Mouse (Mus musculus) neural tube, embryonic 12.5 days (tissue): ENCODE measurements at regions not wholly inside any gene's neighbourhood (a gene's known extent, or its start where the extent isn't known, plus 50 kb on each side); places are given as distances from the start of the nearest gene placed in this dataset.
"Not testable (repeated sequence)": the region's sequence is repeated elsewhere in the genome, so short reads cannot be mapped to it uniquely, and the experiment has no call there.

Experiments used
- ATAC-seq: fragments of 200-750 bp; cut with Nextera tagmentation; 2 replicates; pipeline ENCODE4 v1.8.0; 2017; ENCODE audit warnings: low read depth, mild to moderate bottlenecking, moderate TSS enrichment, moderate library complexity; ENCODE audit not compliant: low FRiP score
- H3K27ac ChIP-seq: fragments of 300-500 bp; sonication (generic); 2 replicates; pipeline ENCODE4 v1.5.1; 2016
- H3K27me3 ChIP-seq: fragments of 300-500 bp; sonication (generic); replicated peaks from 2 replicates; pipeline ENCODE4 v1.6.1; 2016; ENCODE audit warnings: mild to moderate bottlenecking
- H3K36me3 ChIP-seq: fragments of 300-500 bp; sonication (generic); 2 replicates; pipeline ENCODE4 v1.6.1; 2016; ENCODE audit warnings: mild to moderate bottlenecking
- H3K4me1 ChIP-seq: fragments of 300-500 bp; sonication (generic); 2 replicates; pipeline ENCODE4 v1.6.1; 2016
- H3K4me2 ChIP-seq: fragments of 300-500 bp; sonication (generic); replicated peaks from 2 replicates; pipeline ENCODE4 v1.6.1; 2016; ENCODE audit warnings: mild to moderate bottlenecking
- H3K4me3 ChIP-seq: fragments of 300-500 bp; sonication (generic); 2 replicates; pipeline ENCODE4 v1.5.1; 2016
- H3K9ac ChIP-seq: fragments of 300-500 bp; sonication (generic); 2 replicates; pipeline ENCODE4 v1.6.1; 2016; ENCODE audit warnings: mild to moderate bottlenecking
- H3K9me3 ChIP-seq: fragments of 300-500 bp; sonication (generic); 2 replicates; pipeline ENCODE4 v1.6.1; 2016; ENCODE audit warnings: mild to moderate bottlenecking
- WGBS: fragments of 180-500 bp; shearing (Covaris S2); methylation state at CpG from one replicate; pipeline ENCODE4 v1.1.7; 2016; 5-methylcytosine and 5-hydroxymethylcytosine counted together

GRCm38 (mm10) chr16:56323828-56324227 is 119.7 kb downstream of the Impg2 start:
- not testable (repeated sequence) for H3K27ac ChIP-seq, H3K9ac ChIP-seq, H3K27me3 ChIP-seq, ATAC-seq, H3K36me3 ChIP-seq, H3K4me2 ChIP-seq, H3K4me3 ChIP-seq, H3K4me1 ChIP-seq
- peaks cover 17% of the 10 kb centered on the region for H3K9me3 ChIP-seq
- 60% methylated on average over 3 of the region's 3 CpGs for WGBS

GRCm38 (mm10) chr16:56349415-56349814 is 128.3 kb upstream of the Abi3bp start:
- Histone ChIP-seq H3K27ac (no peak overlapping the region), H3K4me1 (no peaks in the 10 kb centered on the region), H3K4me2 (no peak overlapping the region), H3K9me3 (no peaks in the 10 kb centered on the region), H3K4me3 (no peak overlapping the region), H3K36me3 (no peaks in the 10 kb centered on the region), H3K27me3 (no peaks in the 10 kb centered on the region), H3K9ac (no peak overlapping the region)
- no peak for ATAC-seq

- Histone ChIP-seq H3K27ac (no peak overlapping the region), H3K9ac (no peak overlapping the region), H3K4me1 (no peaks in the 10 kb centered on the region), H3K36me3 (no peaks in the 10 kb centered on the region), H3K9me3 (no peaks in the 10 kb centered on the region), H3K4me3 (no peak overlapping the region), H3K4me2 (no peak overlapping the region), H3K27me3 (no peaks in the 10 kb centered on the region)
- ATAC-seq = no peak
- WGBS = 70% methylated on average over 3 of the region's 3 CpGs
Observed at GRCm38 (mm10) chr16:56352888-56353287, 124.8 kb upstream of the Abi3bp start.

GRCm38 (mm10) chr16:56359101-56359500 is 118.6 kb upstream of the Abi3bp start:
- no peak for ATAC-seq
- H3K27ac ChIP-seq = no peak overlapping the region
- H3K36me3 ChIP-seq = no peaks in the 10 kb centered on the region
- H3K4me3 ChIP-seq = no peak overlapping the region
- 84% methylated on average over 2 of the region's 2 CpGs for WGBS
- H3K4me1 ChIP-seq = no peaks in the 10 kb centered on the region
- no peak overlapping the region for H3K9ac ChIP-seq
- H3K27me3 ChIP-seq = no peaks in the 10 kb centered on the region
- no peak overlapping the region for H3K4me2 ChIP-seq
- H3K9me3 ChIP-seq = no peaks in the 10 kb centered on the region

GRCm38 (mm10) chr16:56360992-56361391 is 116.7 kb upstream of the Abi3bp start:
- WGBS = 76% methylated on average over 1 of the region's 1 CpGs
- no peaks in the 10 kb centered on the region for H3K36me3 ChIP-seq
- H3K4me2 ChIP-seq = no peak overlapping the region
- peaks cover 4% of the 10 kb centered on the region; the same call in 1 of the 2 replicates for H3K9me3 ChIP-seq
- no peak overlapping the region for H3K9ac ChIP-seq
- no peaks in the 10 kb centered on the region for H3K4me1 ChIP-seq
- no peak overlapping the region for H3K27ac ChIP-seq
- no peaks in the 10 kb centered on the region for H3K27me3 ChIP-seq
- no peak overlapping the region for H3K4me3 ChIP-seq
- ATAC-seq = no peak

- Histone ChIP-seq H3K4me1 (no peaks in the 10 kb centered on the region), H3K27me3 (no peaks in the 10 kb centered on the region), H3K27ac (no peak overlapping the region), H3K4me3 (no peak overlapping the region), H3K36me3 (no peaks in the 10 kb centered on the region), H3K9ac (no peak overlapping the region), H3K9me3 (no peaks in the 10 kb centered on the region), H3K4me2 (no peak overlapping the region)
- WGBS = 82% methylated on average over 2 of the region's 2 CpGs
- ATAC-seq = no peak
Observed at GRCm38 (mm10) chr16:56378356-56378755, 99.3 kb upstream of the Abi3bp start.

- no peaks in the 10 kb centered on the region for H3K9me3 ChIP-seq
- H3K9ac ChIP-seq = no peak overlapping the region
- no peaks in the 10 kb centered on the region for H3K4me1 ChIP-seq
- no peak for ATAC-seq
- H3K27ac ChIP-seq = no peak overlapping the region
- no peak overlapping the region for H3K4me3 ChIP-seq
- H3K4me2 ChIP-seq = no peak overlapping the region
- no peaks in the 10 kb centered on the region for H3K27me3 ChIP-seq
- 82% methylated on average over 4 of the region's 4 CpGs for WGBS
- H3K36me3 ChIP-seq = no peaks in the 10 kb centered on the region
Observed at GRCm38 (mm10) chr16:56380680-56381079, 97.0 kb upstream of the Abi3bp start.

GRCm38 (mm10) chr16:56386539-56386938 is 91.1 kb upstream of the Abi3bp start:
- no peak overlapping the region for H3K27ac ChIP-seq
- WGBS = 82% methylated on average over 4 of the region's 4 CpGs
- H3K4me1 ChIP-seq = no peaks in the 10 kb centered on the region
- no peak overlapping the region for H3K4me3 ChIP-seq
- no peaks in the 10 kb centered on the region for H3K9me3 ChIP-seq
- no peak for ATAC-seq
- H3K4me2 ChIP-seq = no peak overlapping the region
- H3K9ac ChIP-seq = no peak overlapping the region
- no peaks in the 10 kb centered on the region for H3K36me3 ChIP-seq
- no peaks in the 10 kb centered on the region for H3K27me3 ChIP-seq

- ATAC-seq = no peak
- no peak overlapping the region for H3K27ac ChIP-seq
- H3K4me1 ChIP-seq = no peaks in the 10 kb centered on the region
- H3K9ac ChIP-seq = no peak overlapping the region
- no peaks in the 10 kb centered on the region for H3K27me3 ChIP-seq
- no peak overlapping the region for H3K4me2 ChIP-seq
- WGBS = 80% methylated on average over 3 of the region's 3 CpGs
- H3K4me3 ChIP-seq = no peak overlapping the region
- H3K36me3 ChIP-seq = no peaks in the 10 kb centered on the region
- no peaks in the 10 kb centered on the region for H3K9me3 ChIP-seq
Observed at GRCm38 (mm10) chr16:56392843-56393242, 84.8 kb upstream of the Abi3bp start.

GRCm38 (mm10) chr16:56396586-56396985 is 81.1 kb upstream of the Abi3bp start:
- no peak overlapping the region for H3K9ac ChIP-seq
- no peaks in the 10 kb centered on the region for H3K27me3 ChIP-seq
- H3K9me3 ChIP-seq = no peaks in the 10 kb centered on the region
- no peak overlapping the region for H3K4me3 ChIP-seq
- 55% methylated on average over 4 of the region's 4 CpGs for WGBS
- H3K27ac ChIP-seq = no peak overlapping the region
- H3K4me1 ChIP-seq = no peaks in the 10 kb centered on the region
- no peak overlapping the region for H3K4me2 ChIP-seq
- ATAC-seq = 0 out of 2 replicates have a peak, but pooled peaks have one; percentile 33
- no peaks in the 10 kb centered on the region for H3K36me3 ChIP-seq

GRCm38 (mm10) chr16:56399541-56399940 is 78.1 kb upstream of the Abi3bp start:
- ATAC-seq = no peak
- H3K9me3 ChIP-seq = no peaks in the 10 kb centered on the region

GRCm38 (mm10) chr16:56423761-56424160 is 53.9 kb upstream of the Abi3bp start:
- no peaks in the 10 kb centered on the region for H3K4me1 ChIP-seq
- no peak for ATAC-seq
- H3K27me3 ChIP-seq = no peaks in the 10 kb centered on the region
- H3K36me3 ChIP-seq = no peaks in the 10 kb centered on the region
- H3K4me2 ChIP-seq = no peak overlapping the region
- H3K9me3 ChIP-seq = no peaks in the 10 kb centered on the region
- H3K9ac ChIP-seq = no peak overlapping the region
- H3K4me3 ChIP-seq = no peak overlapping the region
- H3K27ac ChIP-seq = no peak overlapping the region
- WGBS = 76% methylated on average over 3 of the region's 3 CpGs

More at GRCm38 (mm10) chr16:56399541-56399940, 78.1 kb upstream of the Abi3bp start:
- H3K27me3 ChIP-seq = no peaks in the 10 kb centered on the region
- H3K9ac ChIP-seq = no peak overlapping the region
- no peak overlapping the region for H3K4me2 ChIP-seq
- H3K4me3 ChIP-seq = no peak overlapping the region
- 95% methylated on average over 4 of the region's 4 CpGs for whole genome bisulfite sequencing
- no peaks in the 10 kb centered on the region for H3K36me3 ChIP-seq
- H3K4me1 ChIP-seq = no peaks in the 10 kb centered on the region
- no peak overlapping the region for H3K27ac ChIP-seq
